Mouse (Mus musculus): Measurements from ENCODE around the gene Tmem53. TPM values are rescaled to one million over a fixed set of nuclear protein-coding genes. Genes with fewer than 3 reads are reported as not detected.

Gene Tmem53
- total RNA-seq, 1 experiment from 2014 or later, result 57.3 TPM

- no peak for DNase-seq
Measured at GRCm38 (mm10) chr4:117281090-117281845, 29.5 kb downstream of the Tmem53 start.

DNA sequence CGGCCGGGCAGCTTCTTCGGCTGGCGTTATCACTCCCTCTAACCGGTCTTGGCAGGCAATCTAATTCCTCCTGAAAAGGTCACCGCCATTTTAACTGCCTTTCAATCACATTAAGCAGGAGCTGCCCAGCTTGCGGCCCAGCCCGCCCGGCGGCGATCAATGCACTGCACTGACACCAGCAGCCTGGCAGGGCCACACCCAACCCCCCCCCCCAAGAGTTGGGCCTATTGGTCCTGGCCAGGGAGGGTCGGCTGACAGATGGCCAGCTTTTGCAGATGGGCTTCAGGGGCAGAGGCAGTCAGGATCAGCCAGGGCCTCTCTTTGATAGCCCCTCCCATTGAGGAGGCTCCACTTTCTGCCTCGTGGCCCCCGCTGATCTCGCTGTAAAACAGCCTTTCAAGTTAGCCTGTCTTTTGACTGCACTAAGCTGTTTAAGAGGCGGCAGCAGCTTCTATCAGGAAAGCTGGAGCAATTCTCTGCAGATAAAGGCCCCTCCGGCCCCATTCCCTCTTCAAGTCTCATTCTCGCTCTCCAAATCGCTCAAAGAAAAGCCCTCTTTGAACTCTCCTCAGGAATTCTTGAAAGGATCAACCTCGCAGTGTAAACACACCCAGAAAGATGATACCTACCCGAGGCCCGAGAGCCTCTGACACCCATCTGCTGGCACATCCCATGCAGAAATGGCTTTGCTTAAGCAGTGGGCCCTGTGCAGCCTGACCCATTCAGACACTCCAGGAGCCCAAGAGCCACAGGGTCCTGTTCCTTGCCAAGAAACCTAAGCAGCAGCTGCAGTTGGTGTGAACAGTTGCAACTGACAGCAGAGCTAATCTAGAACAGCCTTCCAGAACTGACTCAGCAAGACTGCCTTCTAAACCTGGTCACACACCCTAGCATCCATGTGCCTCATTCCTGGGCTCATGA is 31.8 kb downstream of the Tmem53 start:
- peak; percentile 58 for DNase-seq

DNA sequence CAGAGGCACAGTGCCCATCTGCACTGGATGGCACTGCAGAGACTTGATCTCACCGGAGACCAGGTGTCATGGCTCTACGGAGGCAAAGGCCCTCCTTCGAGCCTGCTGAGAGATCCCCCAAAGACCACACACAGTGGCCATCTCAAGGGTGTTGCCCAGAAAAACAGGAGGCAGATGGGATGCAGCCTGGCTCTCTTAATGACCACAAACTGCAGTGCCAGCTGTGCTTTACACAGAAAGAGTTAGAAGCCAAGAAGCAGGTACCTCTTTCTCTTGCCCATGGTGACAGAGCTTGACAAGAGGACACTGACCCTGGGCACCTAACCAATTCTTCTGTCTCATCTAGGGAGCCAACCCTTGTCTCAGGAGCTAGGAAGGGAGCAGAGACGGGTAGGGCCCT is 32.6 kb downstream of the Tmem53 start:
- no peak for DNase-seq

- no peak for DNase-seq
Measured at GRCm38 (mm10) chr4:117288277-117288926, 36.7 kb downstream of the Tmem53 start.

- DNase-seq, result peak; percentile 88
Measured at GRCm38 (mm10) chr4:117288927-117289801, 37.4 kb downstream of the Tmem53 start.

GRCm38 (mm10) chr4:117291696-117292095 is 39.9 kb downstream of the Tmem53 start:
- peak; percentile 26 for DNase-seq

DNA sequence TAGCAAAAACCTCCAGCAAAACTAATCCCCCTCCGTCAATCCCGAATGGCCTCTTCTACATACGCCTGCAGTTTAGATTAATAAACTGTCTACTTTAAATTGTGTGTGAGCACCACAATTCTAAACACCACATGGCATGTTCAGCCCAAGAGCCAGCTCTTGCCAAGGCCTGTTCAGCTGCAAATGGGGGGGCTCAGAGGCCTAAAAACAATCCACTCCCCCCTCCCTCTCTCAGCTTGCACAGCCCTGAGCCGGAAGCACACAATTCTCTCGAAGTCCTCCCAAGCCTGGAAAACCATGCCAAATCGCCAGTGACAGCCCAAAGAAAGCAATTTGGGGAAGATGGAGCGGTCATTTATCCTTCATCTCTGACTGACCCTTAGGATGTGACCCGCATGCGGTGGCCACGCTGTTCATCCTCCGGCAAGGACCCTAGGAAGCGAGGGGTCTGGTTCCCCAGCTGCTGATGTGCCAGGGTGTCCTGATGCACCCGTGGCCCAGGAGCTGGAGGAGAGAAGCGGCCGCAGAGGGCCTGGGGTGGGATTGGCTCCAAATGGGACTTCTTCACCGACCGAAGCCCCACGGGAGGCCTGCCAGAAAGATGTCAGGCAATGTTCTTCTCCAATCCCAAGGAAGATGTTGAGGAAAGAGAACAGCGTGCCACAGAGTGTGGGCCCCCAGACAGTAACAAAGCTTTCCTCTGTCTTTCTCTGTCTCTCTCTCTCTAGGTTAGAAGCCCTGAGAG is 45.3 kb downstream of the Tmem53 start:
- DNase-seq, result no peak

- no peak for DNase-seq
Measured at GRCm38 (mm10) chr4:117297819-117298218, 46.1 kb downstream of the Tmem53 start.

DNA sequence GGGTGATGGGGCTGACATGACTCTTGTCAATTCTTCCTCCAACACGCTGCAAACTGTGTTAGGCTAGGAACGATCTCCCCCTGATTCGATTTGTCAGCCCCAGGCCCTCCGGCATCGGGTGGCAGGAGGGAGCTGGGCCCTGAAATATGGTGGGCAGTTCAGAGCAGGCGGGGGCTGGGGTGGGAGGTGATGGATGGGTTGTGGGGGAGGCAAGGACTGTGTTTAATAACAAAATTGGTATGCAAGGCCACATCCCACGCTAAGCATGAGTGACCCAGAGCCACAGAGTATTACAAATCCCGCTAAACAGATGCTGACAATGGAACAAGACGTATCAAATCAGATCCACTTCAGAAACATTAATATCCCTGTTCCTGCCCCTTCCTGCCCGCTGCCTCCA is 48.2 kb downstream of the Tmem53 start:
- no peak for DNase-seq

DNA sequence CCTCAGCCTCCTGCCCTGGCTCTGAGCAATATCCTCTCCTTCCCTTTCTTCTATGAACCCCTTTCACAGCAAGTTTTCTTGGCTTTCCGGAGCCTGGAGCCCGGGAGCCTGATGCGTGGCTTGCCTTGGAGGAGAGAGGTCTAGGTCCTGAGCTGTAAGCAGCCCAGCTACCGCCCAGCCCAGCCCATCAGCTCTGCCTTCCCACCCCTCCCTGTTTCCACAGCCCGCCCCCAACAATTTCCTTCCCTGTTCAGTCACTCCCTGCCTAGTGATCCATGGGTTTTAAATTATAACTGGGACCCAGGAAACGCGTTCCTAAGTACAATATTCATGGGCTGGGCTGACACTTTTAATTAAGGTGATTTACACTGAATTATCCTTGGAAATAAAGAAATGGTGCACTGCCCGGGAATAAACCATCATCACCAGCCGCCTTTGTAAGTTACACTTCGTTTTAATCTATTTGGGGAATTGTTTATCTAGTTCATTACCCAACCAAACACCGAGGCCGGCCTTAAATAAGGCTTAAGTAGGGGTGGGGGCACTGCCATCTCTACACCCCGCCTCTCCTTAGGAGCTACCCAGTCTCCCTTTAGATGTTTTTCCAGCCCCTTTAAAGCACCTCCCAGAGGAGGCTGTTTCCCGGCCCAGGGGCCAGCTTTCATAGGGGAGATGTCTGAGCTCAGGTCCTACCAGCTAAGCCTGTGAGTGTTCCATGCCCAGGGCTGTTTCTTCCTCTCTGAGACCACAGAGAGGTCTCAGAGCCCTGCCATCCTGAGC is 50.5 kb downstream of the Tmem53 start:
- DNase-seq, result no peak

DNA sequence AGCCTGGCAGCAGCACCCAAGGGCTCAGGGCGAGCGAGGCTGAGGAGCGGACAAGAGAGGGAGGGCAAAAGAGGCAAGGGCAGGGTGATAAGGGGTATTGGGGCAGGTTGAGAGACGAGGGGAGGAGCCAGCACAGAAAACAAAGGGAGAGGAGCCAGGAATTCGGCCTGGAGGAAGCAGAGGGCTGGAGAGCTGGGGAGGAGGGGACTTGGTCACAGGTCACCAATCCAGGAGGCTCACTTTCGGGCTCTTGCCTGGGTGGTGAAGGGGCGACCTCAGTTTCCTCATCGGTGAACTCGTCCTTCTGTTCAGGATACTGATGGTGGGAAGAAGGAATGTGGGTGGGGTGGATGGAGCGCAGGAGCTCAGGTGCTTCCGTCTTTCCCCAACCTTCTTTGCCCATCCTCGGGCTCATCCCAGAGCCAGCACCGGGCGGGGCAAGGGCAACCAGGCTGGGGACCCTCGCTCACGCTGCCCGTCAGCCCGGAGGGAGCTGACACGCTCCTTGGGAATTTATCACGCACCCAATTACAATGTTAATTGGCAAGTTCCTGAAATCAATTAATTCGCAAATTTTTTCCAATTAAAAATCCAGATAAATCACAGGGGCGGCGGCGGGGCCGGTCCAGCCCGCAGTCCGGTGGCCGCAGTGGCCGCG is 52.0 kb downstream of the Tmem53 start:
- DNase-seq, result no peak

- DNase-seq, result peak; percentile 53
Measured at GRCm38 (mm10) chr4:117304239-117305025, 52.7 kb downstream of the Tmem53 start.

GRCm38 (mm10) chr4:117305461-117305860 is 53.7 kb downstream of the Tmem53 start:
- DNase-seq, result no peak

GRCm38 (mm10) chr4:117307270-117307669 is 55.5 kb downstream of the Tmem53 start:
- no peak for DNase-seq

DNA sequence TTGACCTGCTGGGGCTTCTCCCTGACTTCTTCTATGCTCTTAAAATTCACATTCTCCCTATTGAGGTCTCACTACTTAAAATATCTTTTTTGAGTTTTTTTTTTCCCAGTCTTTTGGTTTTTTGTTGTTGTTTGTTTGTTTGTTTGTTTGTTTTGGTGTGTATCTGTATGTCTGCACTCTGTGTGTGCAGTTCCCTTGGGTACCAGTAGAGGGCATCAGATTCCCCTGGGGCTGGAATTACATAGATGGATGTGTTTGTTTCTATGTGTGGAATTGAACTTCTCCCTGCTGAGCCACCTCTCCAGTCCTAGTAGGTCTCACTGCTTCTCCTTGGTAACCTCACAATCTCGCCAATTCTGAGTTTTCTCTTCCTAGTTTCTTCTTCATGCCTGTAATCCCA is 57.7 kb downstream of the Tmem53 start:
- no peak for DNase-seq

GRCm38 (mm10) chr4:117311891-117312290 is 60.1 kb downstream of the Tmem53 start:
- no peak for DNase-seq

GRCm38 (mm10) chr4:117312416-117313084 is 60.8 kb downstream of the Tmem53 start:
- no peak for DNase-seq

DNA sequence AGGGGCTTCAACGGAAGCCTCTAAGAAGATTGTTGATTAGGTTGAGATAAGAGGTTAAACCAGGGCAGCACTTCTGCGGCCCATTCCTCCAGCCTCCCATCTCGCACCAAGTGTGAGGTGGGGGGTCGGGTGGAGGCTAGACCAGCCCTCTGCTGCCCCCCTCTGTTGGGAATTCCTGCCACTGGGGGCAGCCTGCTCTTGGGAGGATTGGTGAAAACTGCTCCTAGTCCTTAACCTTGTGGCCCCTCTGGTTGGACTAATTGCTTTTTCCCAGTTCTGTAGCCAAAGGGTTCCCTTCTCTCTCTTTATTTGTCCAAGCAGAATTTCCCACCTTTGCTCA is 61.3 kb downstream of the Tmem53 start:
- DNase-seq, result peak; percentile 51

All from adrenal gland, postnatal 14 days (tissue).